Mouse (Mus musculus) cortical plate, adult 2 months (tissue): ENCODE measurements at regions not wholly inside any gene's neighbourhood (a gene's known extent, or its start where the extent isn't known, plus 50 kb on each side); places are given as distances from the start of the nearest gene placed in this dataset.

Source experiments
- CTCF ChIP-seq: fragments of 200-500 bp; IDR thresholded peaks from 2 replicates; pipeline ENCODE4 v1.5.1; 2011; ENCODE audit warnings: mild to moderate bottlenecking, control low read depth, low read length; ENCODE audit not compliant: insufficient read depth; ENCODE audit errors: extremely low read depth
- POLR2A ChIP-seq: fragments of 200-500 bp; IDR thresholded peaks from 2 replicates; pipeline ENCODE4 v1.6.1; 2011; ENCODE audit warnings: mild to moderate bottlenecking, low read length, control low read depth; ENCODE audit not compliant: insufficient read depth; ENCODE audit errors: extremely low read depth

GRCm38 (mm10) chr13:35541053-35541452 is 118.6 kb upstream of the Cdyl start:
- TF ChIP-seq POLR2A = no peak
- no peak for TF ChIP-seq CTCF
